Mouse (Mus musculus): ENCODE data around the gene Rab3c. TPM values are rescaled to one million over a fixed set of nuclear protein-coding genes. Genes with fewer than 3 reads are reported as not detected.

Gene Rab3c
- polyA plus RNA-seq, 1 experiment from 2014 or later = 44.1 TPM

DNA sequence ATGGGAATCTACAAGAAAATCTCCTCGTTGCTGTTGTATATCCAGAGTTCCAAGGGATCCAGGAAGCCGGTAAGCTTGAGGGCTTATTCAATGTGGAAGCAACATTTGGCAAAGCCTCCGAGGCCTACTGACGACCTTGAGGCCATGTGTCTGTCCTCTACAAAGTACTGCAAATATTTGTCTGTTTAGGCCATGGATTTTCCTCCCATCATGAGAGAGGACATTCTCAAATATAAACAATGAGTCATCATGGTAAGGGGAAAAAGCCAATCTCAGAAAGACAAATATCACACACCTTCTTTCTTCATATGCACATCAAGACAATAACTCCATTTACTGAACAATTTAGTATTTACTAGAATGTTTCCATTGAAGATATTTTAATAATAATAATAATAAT is 158.0 kb downstream of the Rab3c start:
- no peak overlapping the region for H3K4me2 ChIP-seq
- H3K27me3 ChIP-seq = no peaks in the 10 kb centered on the region
- ATAC-seq (ENCODE audit: low FRiP score) = no peak
- H3K27ac ChIP-seq = no peak overlapping the region
- no peaks in the 10 kb centered on the region for H3K9me3 ChIP-seq
- H3K4me3 ChIP-seq (replicated peaks) = no peak overlapping the region
- no peaks in the 10 kb centered on the region for H3K36me3 ChIP-seq (replicated peaks)
- no peaks in the 10 kb centered on the region for H3K4me1 ChIP-seq
- H3K9ac ChIP-seq = no peak overlapping the region
- WGBS = 88% methylated on average over 4 of the region's 4 CpGs

DNA sequence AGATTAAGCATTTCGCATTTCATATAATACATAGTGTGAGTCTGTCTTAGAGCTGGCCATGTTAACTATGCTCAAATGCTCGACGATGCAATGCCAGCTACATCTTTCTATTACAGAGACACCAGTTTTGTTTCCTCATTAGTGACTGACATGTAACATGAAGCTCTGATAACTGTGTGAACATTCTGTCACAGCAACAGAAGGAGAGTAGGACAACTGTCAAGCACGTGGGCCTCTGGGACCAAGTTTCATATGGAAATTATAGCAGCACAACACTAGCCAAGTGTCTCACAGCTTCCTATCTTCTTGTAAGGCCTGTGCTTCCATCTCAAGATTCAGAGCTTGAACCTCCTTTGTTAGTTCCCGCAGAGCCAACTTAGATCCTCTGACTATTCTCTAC is 163.9 kb downstream of the Rab3c start:
- H3K36me3 ChIP-seq (replicated peaks) = no peaks in the 10 kb centered on the region
- H3K4me1 ChIP-seq = peaks cover 16% of the 10 kb centered on the region
- H3K27me3 ChIP-seq = no peaks in the 10 kb centered on the region
- no peak overlapping the region for H3K27ac ChIP-seq
- H3K9me3 ChIP-seq = no peaks in the 10 kb centered on the region
- H3K9ac ChIP-seq = no peak overlapping the region
- 80% methylated on average over 5 of the region's 5 CpGs for WGBS
- H3K4me3 ChIP-seq (replicated peaks) = no peak overlapping the region
- no peak for ATAC-seq (ENCODE audit: low FRiP score)
- H3K4me2 ChIP-seq = no peak overlapping the region

DNA sequence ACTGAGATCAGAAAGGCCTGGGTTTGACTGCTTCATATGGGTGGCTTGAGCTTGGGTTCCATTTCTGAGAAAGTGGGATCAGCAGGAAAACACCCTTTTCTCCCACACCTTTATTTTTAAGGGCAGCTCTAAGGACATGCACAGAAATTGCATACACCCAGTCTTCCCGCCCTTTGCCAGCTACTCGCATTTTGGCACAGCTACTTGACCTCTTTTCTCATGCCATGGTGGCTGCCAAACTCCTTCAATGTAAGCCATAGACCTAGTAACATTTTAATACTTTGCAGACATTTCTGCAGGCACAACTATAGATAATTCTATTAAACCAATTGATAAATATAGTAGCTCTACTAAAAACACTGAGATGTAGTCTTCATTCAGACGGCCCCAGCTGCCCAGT is 164.5 kb downstream of the Rab3c start:
- 81% methylated on average over 3 of the region's 3 CpGs for WGBS
- no peak overlapping the region for H3K4me3 ChIP-seq (replicated peaks)
- no peaks in the 10 kb centered on the region for H3K27me3 ChIP-seq
- H3K27ac ChIP-seq = no peak overlapping the region
- no peak for ATAC-seq (ENCODE audit: low FRiP score)
- H3K9me3 ChIP-seq = no peaks in the 10 kb centered on the region
- H3K9ac ChIP-seq = no peak overlapping the region
- no peak overlapping the region for H3K4me2 ChIP-seq
- H3K4me1 ChIP-seq = peaks cover 16% of the 10 kb centered on the region
- H3K36me3 ChIP-seq (replicated peaks) = no peaks in the 10 kb centered on the region

DNA sequence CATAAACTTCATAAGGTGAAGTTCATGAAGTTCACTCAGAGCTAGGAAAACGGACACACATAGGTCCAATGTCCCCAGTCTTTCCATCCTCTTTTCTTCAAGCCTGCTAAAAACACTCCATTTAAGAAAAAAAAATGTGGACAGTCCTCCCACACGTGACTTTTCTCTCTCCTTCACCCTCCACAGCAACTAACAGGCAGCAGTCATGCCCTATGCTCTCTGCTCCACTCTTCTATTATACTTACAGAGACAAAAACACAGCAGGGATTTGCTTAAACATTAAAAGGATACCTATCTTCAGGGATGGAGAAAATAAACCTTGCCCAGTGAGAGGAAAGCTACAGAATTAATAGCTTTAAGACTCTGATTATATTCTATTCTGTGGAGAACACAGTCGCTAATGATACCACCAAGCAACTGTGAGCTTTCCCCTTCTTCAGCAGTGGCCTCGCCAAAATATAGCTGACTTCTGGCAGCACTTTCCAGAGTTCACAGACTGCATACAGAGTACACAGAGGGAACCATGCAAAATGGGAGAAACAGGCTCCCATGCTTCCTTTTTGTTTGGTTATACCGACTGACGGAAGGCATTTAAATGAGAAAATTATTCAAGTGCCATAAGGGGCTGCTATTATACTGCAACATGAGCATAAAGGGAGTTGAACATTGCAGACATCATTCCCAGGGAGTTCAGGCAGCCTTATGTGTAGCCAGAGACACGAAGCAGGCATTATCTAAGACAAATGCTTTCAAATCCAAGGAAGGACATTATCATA is 165.7 kb downstream of the Rab3c start:
- H3K4me1 ChIP-seq = peaks cover 16% of the 10 kb centered on the region
- 0 out of 2 replicates have a peak overlapping the region, but pooled peaks have one; percentile 42 for H3K27ac ChIP-seq
- H3K9me3 ChIP-seq = no peaks in the 10 kb centered on the region
- H3K36me3 ChIP-seq (replicated peaks) = no peaks in the 10 kb centered on the region
- no peak overlapping the region for H3K4me3 ChIP-seq (replicated peaks)
- no peak overlapping the region for H3K4me2 ChIP-seq
- 11% methylated on average over 7 of the region's 7 CpGs for WGBS
- peak; percentile 64 for ATAC-seq (ENCODE audit: low FRiP score)
- no peaks in the 10 kb centered on the region for H3K27me3 ChIP-seq
- no peak overlapping the region for H3K9ac ChIP-seq

DNA sequence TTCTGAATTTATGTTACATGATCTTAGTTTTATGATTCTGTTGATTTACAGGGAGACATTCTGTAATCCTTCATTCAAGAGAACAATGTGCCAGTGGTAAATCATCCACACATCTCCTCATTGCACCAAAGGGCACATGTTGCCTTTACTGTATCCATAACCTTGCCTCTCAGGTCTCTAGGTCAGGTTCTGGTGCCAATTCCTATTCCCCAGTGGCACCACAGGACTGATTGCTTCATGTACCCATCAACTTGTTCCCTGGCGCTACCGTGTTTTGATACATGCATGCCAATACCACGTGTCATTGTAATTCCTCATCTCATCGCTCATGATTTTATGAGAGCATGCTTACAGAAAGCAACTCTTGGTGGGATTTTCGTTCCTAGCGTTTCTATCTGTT is 167.1 kb downstream of the Rab3c start:
- Histone ChIP-seq H3K27me3 (no peaks in the 10 kb centered on the region), H3K9ac (no peak overlapping the region), H3K4me1 (peaks cover 16% of the 10 kb centered on the region), H3K9me3 (no peaks in the 10 kb centered on the region), H3K36me3 (replicated peaks) (no peaks in the 10 kb centered on the region), H3K4me3 (replicated peaks) (no peak overlapping the region), H3K4me2 (no peak overlapping the region), H3K27ac (no peak overlapping the region)
- no peak for ATAC-seq (ENCODE audit: low FRiP score)
- 95% methylated on average over 6 of the region's 6 CpGs for WGBS

DNA sequence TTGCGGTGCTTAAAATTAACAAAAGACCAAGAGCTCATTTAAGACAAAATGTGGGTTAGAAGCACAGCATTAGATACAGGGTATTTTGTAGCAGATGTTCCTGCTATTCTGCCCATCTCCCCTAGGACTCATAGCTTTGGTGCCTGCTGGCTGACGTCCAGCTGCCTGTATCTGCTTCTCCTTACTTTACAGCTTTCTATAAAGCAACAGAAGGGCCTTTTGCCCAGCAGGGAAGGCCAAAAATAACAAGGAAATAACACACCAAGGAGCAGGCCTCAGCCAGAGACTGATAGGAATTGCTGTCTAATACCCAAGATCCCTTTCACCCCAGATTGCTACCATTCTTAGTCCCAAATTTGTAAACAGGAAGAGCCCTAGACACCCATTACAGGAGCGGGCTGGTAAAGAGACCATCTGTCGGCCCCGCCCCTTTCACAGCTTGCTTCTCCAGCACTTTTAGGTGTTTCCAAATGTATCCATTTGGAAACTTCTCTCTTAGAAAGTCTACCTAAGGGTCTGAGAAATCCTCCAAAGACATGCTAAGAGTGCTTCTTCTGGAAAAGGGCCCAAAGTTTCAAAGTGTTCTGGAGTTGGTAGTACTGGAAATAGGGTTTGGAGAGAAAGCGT is 183.3 kb downstream of the Rab3c start:
- Histone ChIP-seq H3K36me3 (replicated peaks) (no peaks in the 10 kb centered on the region), H3K4me1 (peaks cover 15% of the 10 kb centered on the region), H3K27me3 (no peaks in the 10 kb centered on the region), H3K4me3 (replicated peaks) (no peak overlapping the region), H3K9ac (no peak overlapping the region), H3K27ac (no peak overlapping the region), H3K9me3 (no peaks in the 10 kb centered on the region), H3K4me2 (no peak overlapping the region)
- ATAC-seq (ENCODE audit: low FRiP score) = no peak
- 90% methylated on average over 6 of the region's 6 CpGs for WGBS

DNA sequence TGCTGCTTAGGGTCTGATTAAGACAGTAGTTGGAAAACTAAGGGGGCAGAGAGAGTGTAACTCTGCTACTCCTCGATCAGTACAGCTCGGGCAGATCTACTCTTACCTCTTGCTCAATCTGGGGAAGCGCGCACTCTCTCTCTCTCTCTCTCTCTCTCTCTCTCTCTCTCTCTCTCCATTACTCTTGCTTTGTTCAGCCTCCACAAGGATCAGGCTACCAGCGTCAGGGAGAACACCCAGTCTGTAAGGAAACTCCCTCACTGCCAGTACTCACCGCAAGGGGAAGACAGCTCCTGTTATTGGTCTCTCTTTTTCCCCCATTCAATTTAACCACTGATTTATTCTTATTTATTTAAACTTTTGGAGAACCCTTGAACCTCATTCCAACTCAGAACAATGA is 185.8 kb downstream of the Rab3c start:
- Histone ChIP-seq H3K9ac (no peak overlapping the region), H3K27ac (no peak overlapping the region), H3K4me3 (replicated peaks) (no peak overlapping the region), H3K4me1 (peaks cover 15% of the 10 kb centered on the region), H3K9me3 (no peaks in the 10 kb centered on the region), H3K27me3 (no peaks in the 10 kb centered on the region), H3K4me2 (no peak overlapping the region), H3K36me3 (replicated peaks) (no peaks in the 10 kb centered on the region)
- WGBS = 53% methylated on average over 6 of the region's 6 CpGs
- ATAC-seq (ENCODE audit: low FRiP score) = peak; percentile 47; the same call in 1 of the 2 replicates

DNA sequence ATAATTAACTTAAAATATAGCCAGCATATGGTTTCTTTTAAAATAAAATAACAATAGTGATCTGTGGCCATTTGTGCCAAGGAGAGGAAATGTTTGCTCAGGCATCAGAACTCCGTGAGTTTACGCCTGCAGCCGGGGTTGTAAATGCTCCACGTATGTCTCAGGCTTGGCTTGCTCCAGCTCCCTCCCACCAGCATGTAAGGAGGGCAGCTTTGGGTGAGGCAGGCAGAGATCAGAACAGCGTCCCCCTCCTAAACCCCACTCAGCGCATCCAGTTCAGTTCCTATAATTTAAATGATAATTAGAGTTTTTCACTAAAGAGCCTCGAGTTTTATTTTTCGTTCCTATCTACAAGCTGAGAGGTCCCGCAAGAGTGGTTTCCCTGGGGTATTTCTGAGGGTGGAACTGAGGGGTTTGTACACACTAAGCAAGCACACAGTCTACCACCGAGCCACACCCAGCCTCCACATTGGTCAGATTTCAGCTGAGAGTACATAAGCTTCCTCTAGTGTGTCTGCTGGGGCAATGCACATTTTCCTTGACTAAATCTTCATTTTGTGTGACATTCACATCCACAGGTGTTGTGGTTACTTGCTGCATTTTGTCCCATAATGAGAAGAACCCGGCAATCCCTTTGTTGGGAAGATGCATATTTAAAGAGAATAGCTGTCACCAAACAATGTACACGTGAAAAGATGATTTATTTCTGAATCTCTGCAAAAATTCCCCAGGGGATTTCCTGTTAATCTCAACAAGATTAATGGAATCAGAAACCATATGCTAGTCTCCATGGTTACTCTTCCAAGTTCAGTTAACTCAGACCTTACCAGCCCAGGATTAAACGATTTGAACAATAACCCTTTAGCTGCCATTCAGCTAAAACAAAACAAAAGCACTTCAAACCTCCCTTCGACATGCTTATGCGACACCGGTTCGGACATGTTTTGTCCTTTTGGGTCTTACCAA is 186.8 kb downstream of the Rab3c start:
- no peaks in the 10 kb centered on the region for H3K27me3 ChIP-seq
- WGBS = 39% methylated on average over 17 of the region's 17 CpGs

DNA sequence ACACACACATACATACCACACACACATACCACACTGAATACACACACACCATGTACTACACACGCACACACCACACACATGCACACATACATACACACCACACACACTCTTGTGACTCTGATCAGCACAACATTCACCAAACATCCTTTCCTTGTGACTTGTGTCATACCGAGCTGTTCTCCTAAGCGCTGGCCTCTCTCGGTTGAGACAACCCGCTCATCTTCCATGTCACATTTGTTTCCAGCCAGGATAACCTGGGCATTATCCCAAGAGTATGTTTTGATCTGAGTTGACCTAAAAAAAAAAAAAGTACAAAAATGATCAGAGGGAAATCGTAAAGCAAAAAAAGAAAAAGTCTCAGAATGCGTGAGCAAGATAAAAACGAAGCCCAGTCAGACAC is 196.8 kb downstream of the Rab3c start:
- Histone ChIP-seq H3K4me3 (replicated peaks) (no peak overlapping the region), H3K9ac (no peak overlapping the region), H3K27ac (no peak overlapping the region), H3K36me3 (replicated peaks) (no peaks in the 10 kb centered on the region), H3K4me2 (no peak overlapping the region), H3K4me1 (no peaks in the 10 kb centered on the region), H3K27me3 (no peaks in the 10 kb centered on the region), H3K9me3 (no peaks in the 10 kb centered on the region)
- 90% methylated on average over 8 of the region's 8 CpGs for whole genome bisulfite sequencing
- ATAC-seq (ENCODE audit: low FRiP score) = no peak

More for the DNA sequence above, 186.8 kb downstream of the Rab3c start:
- H3K9me3 ChIP-seq = no peaks in the 10 kb centered on the region
- H3K4me2 ChIP-seq = no peak overlapping the region
- peak overlapping the region; percentile 2; the same call in 1 of the 2 replicates for H3K27ac ChIP-seq
- no peaks in the 10 kb centered on the region for H3K36me3 ChIP-seq (replicated peaks)
- H3K4me1 ChIP-seq = peaks cover 15% of the 10 kb centered on the region
- ATAC-seq (ENCODE audit: low FRiP score) = peak; percentile 57
- no peak overlapping the region for H3K4me3 ChIP-seq (replicated peaks)
- H3K9ac ChIP-seq = no peak overlapping the region

DNA sequence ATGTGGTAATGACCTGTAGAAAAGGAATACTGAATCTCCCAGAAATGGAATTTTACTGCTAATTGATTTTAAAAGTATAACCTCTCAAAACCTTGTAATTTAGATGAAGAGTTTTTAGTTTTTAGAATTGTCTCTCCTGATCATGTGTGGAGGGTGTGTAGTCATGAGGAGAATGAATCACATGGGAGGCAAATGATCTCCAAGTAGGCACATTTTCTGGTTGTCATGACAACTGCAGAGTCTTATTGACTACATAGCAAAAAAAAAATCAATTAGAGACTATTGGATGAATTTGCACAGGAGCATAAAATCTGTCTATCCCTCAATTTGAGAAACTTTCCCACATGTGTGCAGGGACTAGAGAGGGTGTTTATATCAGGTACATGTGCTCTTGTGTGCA is 199.6 kb downstream of the Rab3c start:
- H3K4me1 ChIP-seq = no peaks in the 10 kb centered on the region
- no peak overlapping the region for H3K9ac ChIP-seq
- H3K36me3 ChIP-seq (replicated peaks) = no peaks in the 10 kb centered on the region
- H3K27ac ChIP-seq = no peak overlapping the region
- H3K27me3 ChIP-seq = no peaks in the 10 kb centered on the region
- H3K4me3 ChIP-seq (replicated peaks) = no peak overlapping the region
- H3K4me2 ChIP-seq = no peak overlapping the region
- no peaks in the 10 kb centered on the region for H3K9me3 ChIP-seq
- ATAC-seq (ENCODE audit: low FRiP score) = no peak

DNA sequence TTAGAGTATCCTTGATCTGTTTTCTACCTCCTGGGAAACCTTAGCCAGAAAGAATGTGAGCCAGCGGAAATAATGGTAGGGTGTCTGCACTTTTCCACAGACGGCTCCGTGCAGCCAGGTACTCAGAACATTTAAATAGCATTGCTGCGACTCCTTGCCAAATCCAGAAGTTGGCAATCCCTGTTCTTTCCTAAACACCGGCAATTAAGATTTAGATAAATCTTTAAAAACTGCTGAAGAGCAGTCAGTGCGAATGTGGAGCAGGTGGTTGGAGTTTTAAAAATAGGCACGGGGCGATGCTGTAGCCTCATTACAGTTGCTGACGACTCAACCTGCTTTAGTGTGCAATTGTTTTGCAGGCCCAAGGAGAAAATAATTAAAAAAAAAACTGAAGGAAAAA is 205.2 kb downstream of the Rab3c start:
- no peak for ATAC-seq (ENCODE audit: low FRiP score)
- H3K9ac ChIP-seq = no peak overlapping the region
- no peaks in the 10 kb centered on the region for H3K27me3 ChIP-seq
- no peak overlapping the region for H3K27ac ChIP-seq
- no peaks in the 10 kb centered on the region for H3K36me3 ChIP-seq (replicated peaks)
- no peaks in the 10 kb centered on the region for H3K9me3 ChIP-seq
- H3K4me1 ChIP-seq = peaks cover 7% of the 10 kb centered on the region; the same call in 1 of the 2 replicates
- WGBS = 87% methylated on average over 9 of the region's 9 CpGs
- no peak overlapping the region for H3K4me3 ChIP-seq (replicated peaks)
- H3K4me2 ChIP-seq = no peak overlapping the region

DNA sequence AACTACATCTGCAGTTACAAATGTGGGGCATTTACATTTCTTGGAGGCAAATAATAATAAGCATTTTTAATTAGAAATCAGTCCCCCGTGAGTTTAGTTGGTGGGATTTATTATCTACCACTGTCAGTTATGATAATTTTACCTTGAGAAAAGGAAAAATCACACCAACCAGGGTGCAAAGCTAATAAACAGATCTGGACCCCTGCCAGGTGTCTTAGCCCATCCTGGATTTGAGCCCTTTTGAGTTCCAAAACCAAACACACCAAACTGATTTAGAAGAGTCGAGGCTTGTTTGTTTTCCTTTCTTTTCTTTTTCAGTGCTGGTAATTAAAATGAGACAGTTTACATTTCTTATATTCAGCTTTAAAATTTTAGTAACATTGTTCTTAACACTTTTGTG is 206.6 kb downstream of the Rab3c start:
- no peak for ATAC-seq (ENCODE audit: low FRiP score)
- Histone ChIP-seq H3K36me3 (replicated peaks) (peaks cover 5% of the 10 kb centered on the region; the same call in 1 of the 2 replicates), H3K4me3 (replicated peaks) (no peak overlapping the region), H3K4me2 (no peak overlapping the region), H3K4me1 (peaks cover 7% of the 10 kb centered on the region; the same call in 1 of the 2 replicates), H3K27me3 (no peaks in the 10 kb centered on the region), H3K9ac (no peak overlapping the region), H3K9me3 (peaks cover 3% of the 10 kb centered on the region; the same call in 1 of the 2 replicates), H3K27ac (no peak overlapping the region)
- 82% methylated on average over 2 of the region's 2 CpGs for WGBS
